Mouse (Mus musculus) adrenal gland, postnatal 36 days (tissue): ENCODE data around the gene Uba3. TPM values are rescaled to one million over a fixed set of nuclear protein-coding genes. Genes with fewer than 3 reads are reported as not detected.

Experiments
- DNase-seq, 2 experiments: peaks; one replicate each; pipeline ENCODE4 v3.0.0; 2021; ENCODE audit warnings: mixed read lengths in 1 of 2
- total RNA-seq, 2 experiments: library from RNA; stranded (reverse); gene quantifications; 2 replicates each; pipeline ENCODE4 v1.2.3; 2021

Gene Uba3
- total RNA-seq, 2 experiments from 2014 or later: 59.1 to 66.2 TPM

DNA sequence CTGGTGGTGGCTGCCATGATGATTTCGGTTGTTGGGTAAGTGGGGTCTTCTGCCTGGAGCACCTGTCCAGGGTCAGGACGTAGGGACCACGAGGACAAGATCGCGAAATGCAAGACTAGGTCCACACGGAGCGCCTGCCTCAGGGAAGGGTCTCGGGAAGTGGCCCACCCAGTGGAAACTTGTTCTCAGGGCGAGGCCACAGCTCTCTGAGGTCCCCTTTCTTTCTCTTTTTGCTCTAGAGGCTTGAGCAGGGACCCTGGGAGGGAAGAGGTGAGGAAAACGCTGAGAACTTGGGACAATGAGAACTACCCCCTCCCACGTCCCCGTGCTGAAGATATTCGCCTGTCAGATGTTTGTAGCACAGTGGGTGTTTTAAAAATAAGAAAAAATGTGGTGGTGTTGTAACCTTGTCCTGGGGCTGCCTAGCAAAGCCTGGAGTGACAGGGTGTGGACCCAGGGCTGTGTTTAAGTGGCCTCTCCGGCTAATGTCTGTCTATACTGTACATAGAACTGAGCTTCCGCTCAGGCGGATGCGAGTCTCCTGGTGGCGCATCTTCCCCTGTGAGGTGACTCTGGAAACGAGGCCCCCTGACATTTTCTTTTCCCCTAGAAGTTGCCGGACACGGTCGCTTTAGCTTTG is 5.6 kb upstream of the Uba3 start:
- peak; percentile 25 to 37 for DNase-seq

DNA sequence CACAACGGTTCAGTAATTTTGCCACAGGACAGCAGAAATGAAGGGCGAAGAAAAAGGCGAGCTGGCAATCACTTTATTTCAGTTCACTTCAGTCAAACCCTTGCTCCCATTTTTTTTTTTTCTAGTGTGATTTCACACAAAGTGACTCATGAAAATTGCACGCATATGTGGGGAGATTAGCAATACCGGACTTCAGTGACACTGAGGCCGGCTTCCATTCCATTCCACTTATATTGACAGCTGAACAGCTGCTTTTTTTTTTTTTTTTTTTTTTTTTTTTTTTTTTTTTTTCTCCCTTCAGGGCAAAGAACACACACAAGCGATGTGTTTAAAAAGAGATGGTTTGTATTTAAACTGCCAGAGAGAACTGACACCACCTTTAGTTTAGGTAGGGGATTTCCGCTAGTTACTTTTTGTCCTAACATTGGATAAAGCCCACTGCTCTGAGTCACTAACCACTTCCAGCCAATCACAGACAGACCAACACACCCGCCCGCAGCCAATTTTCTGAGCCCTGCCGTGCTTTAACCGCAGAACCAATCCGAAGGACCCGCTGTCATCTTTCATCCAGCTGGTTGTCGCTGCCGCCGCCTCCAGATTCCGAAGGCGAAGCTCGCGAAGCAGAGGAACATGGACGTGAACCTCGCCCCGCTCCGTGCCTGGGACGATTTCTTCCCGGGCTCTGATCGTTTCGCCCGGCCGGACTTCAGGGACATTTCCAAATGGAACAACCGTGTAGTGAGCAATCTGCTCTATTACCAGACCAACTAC is 4.9 kb upstream of the Uba3 start, which contains the start of gene Arl6ip5:
TSS of gene Arl6ip5 (plus strand) at position 499 of the 771 bp plus-strand sequence.
- DNase-seq: peak; percentile 92 to 94

DNA sequence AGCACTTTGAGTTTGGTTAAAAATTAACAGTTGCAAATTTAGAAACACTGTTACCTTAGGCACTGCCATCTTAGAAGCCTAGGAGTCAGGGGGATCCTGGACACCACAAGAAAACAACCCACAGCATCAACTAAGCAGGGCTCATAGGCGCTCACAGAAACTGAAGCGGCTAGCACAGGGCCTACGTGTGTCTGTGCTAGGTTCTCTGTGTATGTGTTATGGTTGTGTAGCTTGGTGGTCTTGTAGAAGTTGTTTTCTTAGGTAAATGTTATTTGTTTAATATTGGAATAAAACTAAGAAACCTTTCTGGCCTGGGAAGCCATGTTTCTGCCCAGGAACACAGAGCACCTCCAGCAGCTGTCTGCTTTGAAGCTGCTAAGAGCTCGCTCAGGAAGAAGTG is 4.3 kb upstream of the Uba3 start:
- DNase-seq: no peak

DNA sequence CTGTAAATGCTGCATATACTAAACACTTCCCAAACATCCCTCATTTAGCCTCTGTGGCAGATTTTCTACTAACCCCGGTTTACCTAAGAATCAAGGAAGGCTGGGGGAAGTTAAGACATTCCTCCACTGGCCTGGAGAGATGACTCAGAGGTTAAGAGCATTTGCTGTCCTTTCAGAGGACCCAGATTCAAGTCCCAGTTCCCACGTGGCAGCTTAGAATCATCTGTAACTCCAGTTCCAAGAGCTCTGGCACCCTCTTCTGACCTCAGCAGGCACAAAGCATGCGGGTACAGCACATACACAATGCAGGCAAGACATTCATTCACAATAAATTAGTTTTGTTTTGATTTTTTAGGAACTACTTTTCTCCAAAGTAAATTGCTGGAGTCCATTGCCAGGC is 3.8 kb upstream of the Uba3 start:
- DNase-seq: peak in 1 of 2 experiments; percentile 8

DNA sequence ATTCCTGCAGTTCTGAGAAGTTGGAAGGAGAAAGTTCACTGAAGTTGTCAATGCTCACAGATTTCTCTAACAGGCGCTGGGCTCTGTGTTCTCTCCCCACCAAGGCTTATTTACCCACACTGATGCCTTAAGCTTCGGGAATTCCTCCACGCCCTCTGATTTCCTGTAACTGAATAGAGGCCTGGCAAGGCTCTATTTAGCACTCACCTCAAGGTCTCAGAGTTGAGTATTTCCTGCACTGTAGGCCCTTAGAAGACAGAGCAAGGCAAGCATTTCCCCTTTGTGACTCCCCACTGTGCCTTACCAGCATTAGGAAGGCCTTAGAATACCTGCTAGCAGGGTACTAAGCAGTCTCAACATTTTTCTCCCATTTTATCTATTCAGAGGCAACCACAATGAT is 3.0 kb upstream of the Uba3 start:
- peak in 1 of 2 experiments; percentile 3 for DNase-seq

DNA sequence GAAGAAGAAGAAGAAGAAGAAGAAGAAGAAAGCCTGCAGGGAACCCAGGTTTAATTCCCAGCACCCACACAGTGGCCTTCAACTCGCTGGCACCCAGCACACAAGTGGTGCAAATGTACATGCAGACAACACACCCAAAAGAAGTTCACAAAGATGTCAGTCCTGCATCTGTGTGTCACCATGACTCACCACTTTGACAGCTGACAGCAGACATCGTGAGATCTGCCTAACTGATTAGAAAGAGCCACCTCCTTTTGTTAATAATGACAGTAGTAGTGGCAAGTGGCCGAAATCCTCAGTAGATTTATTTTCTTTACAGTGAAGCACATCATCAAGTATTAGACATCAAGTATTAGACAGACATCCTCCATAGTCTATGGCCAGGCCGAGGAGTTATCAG is 1.6 kb upstream of the Uba3 start:
- DNase-seq: no peak

DNA sequence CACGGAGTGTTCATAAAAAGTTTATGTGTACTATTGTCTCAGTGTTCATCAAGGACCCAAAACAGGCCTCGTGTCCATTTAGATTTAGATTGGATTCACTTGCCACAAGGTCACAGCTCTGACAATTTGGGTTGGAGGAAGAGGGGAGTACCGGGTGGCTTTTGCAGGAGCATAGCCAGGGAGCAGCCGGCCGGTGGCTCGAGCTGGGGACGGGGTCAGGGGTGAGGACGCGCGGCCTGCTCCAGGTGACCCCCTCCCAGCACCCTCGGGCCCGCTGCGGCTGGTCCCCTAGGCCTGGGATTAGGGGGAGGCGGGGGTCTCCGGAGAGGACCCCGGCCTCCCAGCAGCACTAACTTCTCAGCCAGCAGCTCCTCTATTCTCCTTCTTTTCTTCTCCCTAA is 495 bp downstream of the Uba3 start:
- peak; percentile 37 to 56 for DNase-seq

DNA sequence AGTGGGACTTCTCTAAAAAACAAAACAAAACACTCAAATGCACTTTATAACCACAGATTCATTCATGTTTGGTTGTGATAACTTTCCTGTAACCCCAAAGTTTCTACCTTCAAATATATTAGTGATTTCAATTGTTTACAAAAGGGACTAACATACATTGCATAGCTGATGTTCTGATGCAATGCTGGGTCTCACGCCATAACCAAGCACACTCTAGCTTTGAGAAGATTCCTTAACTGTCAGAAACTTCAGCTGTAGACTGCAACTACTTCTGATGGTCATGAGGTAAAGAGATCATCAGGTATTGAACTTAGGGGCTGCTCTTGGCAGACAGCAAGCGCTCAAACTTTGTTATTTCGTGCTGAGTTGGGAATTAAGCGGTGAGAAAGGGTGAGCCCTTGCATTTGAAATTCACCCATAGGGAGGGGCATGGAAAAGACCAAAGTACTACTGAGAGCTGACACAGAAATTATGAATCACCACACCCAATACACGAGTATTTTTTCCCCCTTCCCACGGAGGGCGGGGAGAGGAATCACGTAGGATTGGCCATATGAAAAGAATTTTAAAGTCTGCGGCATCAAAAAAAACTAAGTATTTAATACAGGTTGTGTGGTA is 1.1 kb downstream of the Uba3 start:
- DNase-seq: no peak

DNA sequence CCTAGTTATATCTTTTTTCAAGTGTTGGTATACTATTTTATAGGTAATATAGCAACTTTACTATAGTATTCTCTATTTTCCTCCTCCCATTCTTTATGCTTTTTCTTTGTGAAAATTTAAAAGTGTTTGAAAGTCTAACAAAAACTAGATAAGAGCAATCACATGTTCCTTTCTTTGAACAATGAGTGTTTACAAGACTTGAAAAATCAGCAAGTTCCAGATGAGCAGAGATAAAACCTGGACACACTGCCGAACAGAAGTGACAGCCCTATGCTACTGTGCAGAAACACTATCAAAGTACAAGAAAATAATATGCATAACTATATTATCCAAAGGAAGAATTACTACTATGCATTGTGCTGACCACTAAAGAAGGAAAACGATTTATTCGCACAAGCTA is 3.0 kb downstream of the Uba3 start:
- no peak for DNase-seq

DNA sequence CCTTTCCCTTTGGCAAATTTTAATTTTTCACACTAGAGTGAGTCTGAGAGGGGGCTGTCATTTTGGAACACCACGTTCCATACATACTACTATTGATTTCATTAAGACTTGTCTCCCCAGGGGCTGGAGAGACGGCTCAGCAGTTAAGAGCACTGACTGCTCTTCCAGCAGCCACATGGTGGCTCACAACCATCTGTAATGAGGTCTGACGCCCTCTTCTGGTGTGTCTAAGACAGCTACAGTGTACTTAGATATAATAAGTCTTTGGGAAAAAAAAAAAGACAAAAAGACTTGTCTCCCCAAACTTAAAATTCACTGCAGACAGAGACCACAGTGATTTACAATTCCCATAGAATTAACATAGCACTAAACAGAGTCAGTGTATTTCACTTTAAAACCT is 5.0 kb downstream of the Uba3 start:
- no peak for DNase-seq

DNA sequence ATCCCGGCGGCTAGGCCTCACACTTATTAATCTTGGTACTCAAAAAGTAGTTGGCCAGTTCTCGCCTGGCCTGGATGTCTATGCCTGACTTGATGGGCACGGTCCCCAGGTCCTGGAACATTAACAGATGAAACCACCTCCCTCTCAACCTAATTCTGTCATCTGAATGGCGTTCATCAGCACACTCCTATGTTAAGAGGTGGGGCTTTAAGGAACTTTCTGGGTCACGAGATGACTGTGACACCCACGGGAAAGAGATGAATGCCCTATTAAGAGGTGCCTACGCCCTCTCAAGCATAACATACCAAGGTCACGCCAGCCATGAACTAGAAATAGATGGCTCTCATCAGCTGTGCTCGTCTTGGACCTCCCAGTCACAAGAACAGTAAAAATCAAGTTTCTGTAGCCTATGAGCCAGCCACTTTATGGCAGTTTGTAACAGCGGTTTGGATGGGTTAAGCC is 26.0 kb downstream of the Uba3 start:
- no peak for DNase-seq

DNA sequence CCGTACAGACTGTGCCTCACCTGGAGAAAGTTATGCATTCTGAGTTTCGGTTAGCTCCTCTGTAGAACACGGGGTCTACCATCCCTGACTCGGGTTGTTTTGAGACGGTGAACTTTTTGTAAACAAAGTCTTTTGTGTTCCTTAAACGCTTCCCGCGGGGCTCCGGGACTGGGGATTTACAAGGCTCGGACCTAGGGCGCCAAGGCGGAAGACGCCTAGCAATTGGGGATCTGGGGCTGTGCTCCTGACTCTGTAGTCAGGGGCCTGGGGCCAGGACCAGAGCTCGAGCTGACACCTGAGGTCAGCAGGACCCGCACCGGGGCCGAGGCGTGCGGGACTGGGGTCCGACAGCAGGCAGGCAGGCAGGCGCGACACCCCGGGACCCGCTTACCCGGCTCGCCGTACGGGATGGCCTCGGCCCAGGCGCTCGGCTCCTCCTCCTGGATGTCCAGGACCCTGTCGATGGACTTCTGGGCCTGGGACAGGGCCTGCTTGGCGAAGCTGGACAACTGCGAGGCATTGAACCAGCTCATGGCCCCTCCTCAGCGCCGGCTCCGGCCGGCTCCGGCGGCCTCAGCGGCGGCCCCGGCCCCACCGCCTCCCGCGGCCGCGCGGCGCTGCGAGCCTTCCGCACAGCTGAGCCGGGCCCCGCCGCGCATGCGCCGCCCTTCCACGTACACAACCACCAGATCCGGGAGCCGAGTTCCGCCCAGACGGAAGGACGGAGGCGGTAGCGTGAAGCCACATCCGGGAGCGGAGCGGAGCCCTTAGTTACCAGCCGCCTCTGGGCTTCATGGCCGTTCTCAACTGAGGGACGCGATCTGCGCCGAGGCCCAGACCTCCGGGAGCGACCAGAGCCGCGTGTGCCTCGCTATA is 26.7 kb downstream of the Uba3 start, which contains the start of gene Tmf1:
TSS of gene Tmf1 (minus strand) at position 632 of the 876 bp plus-strand sequence.
- DNase-seq: peak; percentile 98

DNA sequence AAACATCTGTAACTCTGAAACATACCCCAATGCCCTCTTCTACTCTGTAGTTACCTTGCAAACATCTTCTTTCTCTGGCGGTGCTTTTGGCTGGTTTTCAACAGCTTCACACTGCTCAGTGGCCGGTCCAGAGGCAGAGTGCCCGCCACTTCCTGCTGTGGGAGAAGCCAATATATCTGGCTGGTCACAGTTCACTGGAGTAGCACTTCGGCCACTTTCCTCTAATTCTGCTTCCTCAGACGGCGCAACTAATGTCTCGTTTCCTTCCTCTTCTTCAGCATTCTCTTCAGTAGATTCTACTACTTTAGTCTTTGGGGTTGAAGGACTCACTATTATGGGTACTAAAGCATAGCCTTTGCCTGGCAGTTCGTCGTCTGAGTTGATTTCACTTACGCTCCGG is 29.7 kb downstream of the Uba3 start:
- DNase-seq: peak in 1 of 2 experiments; percentile 9

DNA sequence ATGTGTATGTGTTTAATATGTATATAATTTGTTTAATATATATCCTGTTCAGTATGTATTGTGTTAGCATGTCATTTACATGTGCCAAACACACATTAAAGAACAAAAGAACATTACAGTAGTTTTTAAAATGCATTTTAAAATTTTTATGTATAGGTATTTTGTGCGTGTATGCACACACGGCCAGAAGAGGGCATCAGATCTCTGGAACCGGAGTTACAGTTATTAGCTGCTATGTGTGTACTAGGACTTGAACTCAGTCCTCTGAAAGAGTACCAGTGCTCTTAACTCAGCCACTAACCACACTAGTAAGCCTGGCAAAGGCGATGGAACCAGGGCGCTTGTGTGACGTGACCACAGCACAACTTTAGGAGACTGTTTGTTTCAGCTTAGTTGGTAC is 55.3 kb downstream of the Uba3 start:
- DNase-seq: no peak

DNA sequence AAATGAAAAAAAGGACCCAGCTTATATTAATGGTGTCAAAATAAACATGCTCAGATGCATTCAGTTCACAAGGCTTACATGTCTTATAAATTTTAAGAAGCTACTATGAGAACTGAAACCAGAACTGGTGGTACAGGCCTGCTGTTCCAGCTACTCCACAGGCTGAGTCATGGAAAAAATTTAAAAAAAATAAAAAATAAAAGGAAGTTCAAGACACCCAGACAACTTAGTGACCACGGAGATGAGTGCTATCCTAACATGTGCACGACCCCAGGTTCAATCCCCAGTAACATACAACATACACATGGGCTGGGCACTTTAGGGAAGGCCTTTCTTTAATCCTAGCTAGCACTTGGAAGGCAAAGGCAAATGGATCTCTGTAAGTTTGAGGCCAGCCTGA is 55.7 kb downstream of the Uba3 start:
- DNase-seq: no peak

DNA sequence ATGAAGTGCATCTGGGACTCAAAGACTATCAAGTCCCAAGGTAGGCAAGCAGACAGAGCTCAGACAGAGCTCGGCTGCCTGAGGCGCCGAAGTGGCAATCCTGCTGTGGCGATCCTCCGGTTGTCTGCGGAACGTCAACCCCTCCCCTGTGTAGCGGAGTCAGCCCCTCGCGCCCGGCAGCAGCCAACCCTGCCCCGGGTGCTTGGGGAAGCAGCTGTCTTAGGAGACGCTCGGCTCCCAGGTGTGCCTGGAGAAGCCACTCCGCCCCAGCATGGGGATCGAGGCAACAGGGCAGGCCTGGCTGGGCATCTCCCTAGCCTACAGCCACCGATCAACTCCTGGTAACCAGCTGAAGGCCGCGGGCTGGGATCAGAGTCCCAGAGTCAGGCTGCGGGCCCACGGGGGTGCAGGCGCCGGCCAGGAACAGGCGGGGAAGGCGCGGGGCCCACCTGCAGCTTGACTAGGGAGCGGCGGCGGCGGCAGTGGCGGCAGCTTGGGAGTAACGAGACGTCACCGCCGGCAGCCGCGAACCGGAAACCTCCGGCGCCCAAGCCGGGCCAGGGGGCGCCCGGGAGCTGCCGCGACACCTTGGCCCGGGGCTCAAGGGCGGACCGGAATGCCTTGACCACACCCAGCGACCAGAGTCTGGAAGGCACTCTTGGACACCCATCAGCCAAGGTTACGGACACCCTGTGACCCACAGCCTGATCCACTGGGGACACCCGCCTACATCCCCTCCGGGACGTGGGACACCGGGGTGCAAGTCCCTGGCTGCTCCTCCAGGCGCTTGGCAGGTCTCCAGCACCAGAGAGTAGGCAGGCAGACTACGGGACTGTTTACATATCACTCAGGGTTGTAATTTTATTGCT is 56.8 kb downstream of the Uba3 start, which contains the start of gene Eogt:
TSS of gene Eogt (minus strand) at position 800 of the 869 bp plus-strand sequence.
- peak; percentile 88 to 92 for DNase-seq

DNA sequence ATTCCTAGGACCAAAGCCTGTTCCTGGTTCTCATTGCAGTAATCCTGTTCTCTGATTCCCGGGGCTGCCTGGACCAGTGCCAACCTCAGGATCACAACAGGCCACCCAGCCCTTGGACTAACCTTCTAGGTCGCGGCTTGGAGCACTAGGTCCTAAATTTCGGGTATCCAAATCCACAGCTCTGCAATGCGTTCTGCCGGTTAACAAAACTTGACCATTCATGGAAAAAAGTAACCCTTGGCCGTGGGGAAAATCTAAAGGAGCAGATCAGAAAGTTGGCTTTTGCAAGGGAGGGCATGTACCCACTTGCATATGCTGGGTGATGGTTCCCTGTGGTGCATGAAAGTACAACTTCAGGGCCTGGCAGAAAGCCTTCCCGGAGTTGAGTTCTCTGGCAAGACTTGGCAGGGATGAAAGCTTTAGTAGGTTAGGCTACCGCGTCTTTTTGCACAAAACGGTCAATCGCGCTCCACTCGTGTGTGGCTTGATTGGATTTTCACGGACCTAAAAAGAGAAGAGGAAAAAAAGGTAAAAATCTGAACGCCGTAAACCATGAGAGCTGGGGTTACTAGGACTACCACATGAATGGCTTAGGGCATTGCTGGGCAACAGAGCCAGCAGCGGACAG is 57.6 kb downstream of the Uba3 start:
- DNase-seq: peak; percentile 73 to 85

DNA sequence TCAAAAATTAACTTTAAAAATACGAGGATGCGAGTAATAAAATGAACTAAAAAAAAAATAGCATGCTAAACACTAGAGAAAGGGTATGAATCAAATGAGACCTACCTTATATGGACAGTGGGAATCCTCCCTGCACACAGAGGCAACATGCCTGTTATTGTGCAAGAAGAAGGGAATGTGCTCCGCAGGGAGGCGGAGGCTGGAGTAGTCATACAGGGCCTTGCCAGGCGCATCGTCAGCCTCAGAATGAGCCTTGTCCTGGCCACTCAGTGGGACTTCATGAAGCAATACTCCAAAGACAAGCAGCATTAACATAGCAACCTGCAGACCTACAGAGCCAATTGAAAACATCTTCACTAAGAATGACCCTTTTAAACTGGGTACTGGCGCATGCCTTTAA is 60.3 kb downstream of the Uba3 start:
- DNase-seq: peak; percentile 75 to 85

DNA sequence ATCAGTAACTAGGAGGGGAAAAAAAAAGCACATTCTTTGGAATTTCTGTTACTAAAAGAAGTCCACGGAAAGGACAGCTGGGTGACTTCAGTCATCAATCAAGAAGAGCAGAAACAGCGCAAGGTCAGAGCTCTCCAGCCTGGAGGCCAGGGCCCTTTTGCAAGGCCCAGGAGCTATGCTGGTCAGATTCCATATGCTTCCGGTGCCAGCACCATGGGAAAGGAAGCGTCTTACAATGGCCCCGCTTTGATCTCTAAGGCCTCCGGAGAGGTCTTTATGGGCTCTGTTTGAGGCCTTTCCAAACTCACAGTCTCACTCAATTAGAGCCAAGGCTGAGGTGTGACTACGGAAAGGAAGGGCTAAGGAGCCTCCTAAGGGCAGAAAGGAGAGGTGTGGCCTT is 61.1 kb downstream of the Uba3 start:
- DNase-seq: peak; percentile 84 to 87

DNA sequence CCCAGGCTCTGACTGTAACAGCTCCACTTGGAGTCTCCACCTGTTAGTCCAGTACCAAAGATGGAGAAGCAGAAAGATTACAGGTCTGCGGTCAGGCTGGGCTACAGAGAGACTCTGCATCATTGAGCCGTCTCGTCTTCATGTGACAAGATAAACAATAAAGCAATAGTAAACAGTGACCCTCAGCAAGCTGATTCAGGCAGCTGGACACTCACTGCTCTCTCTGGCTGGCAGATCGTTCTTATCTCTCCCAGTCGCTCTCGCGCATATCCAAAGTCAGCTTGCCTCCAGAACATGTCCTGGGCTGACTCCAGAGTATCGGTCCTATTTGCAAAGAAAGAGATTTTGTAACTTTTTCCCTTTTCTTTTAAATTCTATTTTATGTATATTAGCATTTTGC is 62.8 kb downstream of the Uba3 start:
- peak; percentile 32 to 49 for DNase-seq
